ENCODE assay signal across 23 mouse cellular contexts in the genomic region with DNA sequence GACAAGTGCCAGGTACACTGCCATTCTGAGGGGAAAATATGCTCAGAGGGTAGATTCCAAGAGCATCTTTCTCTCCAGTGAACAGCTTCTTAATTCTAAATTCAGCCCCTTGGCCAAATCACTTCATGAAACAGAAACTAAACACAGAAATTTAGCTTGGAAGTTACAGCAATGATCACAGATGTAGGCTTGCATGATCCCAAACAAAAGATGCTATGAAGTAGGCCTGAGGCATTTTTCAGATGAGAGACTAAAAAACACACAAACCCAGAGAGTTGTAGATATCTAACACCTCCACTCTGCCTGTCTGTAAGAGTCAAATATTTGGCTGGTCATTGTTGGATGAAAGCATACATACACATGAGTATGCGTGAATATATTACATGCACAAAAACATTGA.
A peak's percentile ranks its signal among the peaks of the same experiment; 100 is the strongest.
DNase-seq lines count a peak whose midpoint lies in the region; ATAC-seq and TF ChIP-seq lines count a peak whose summit lies in the region.
"Had no signal": no experiment of that assay in that cellular context is flagged by ENCODE, and none has a peak within 500 bp of the region (broad histone marks: within the 10 kb centered on the region; RNA-seq: fewer than 3 reads in every experiment).

No protein-coding gene starts in this region.

- H3K9me3 ChIP-seq in forebrain, embryonic 16.5 days (ENCODE audit: control insufficient read depth, low read length), result no peaks in the 10 kb centered on the region
- H3K9me3 ChIP-seq in forebrain, embryonic 12.5 days, result no peaks in the 10 kb centered on the region
- H3K9me3 ChIP-seq in forebrain, postnatal 0 days (ENCODE audit: low read length), result no peaks in the 10 kb centered on the region
- no peaks in the 10 kb centered on the region for H3K9me3 ChIP-seq in forebrain, embryonic 10.5 days
- no peaks in the 10 kb centered on the region for H3K9me3 ChIP-seq in midbrain, embryonic 10.5 days (replicated peaks)
- H3K9me3 ChIP-seq: G1E had no signal

- H3K27me3 ChIP-seq in forebrain, embryonic 16.5 days (replicated peaks; ENCODE audit: control insufficient read depth, insufficient read depth, low read length), result no peaks in the 10 kb centered on the region
- no peaks in the 10 kb centered on the region for H3K27me3 ChIP-seq in forebrain, embryonic 12.5 days
- no peaks in the 10 kb centered on the region for H3K27me3 ChIP-seq in forebrain, postnatal 0 days (ENCODE audit: insufficient read depth, low read length)
- no peaks in the 10 kb centered on the region for H3K27me3 ChIP-seq in forebrain, embryonic 10.5 days (ENCODE audit: poor library complexity, severe bottlenecking)
- H3K27me3 ChIP-seq in heart, adult 2 months (ENCODE audit: control insufficient read depth, insufficient read depth, low read length), result no peaks in the 10 kb centered on the region
- H3K27me3 ChIP-seq in midbrain, embryonic 10.5 days (ENCODE audit: low read depth, poor library complexity, severe bottlenecking), result no peaks in the 10 kb centered on the region
- H3K27me3 ChIP-seq: CH12.LX, Patski had no signal

- H3K4me3 ChIP-seq in forebrain, embryonic 16.5 days (replicated peaks; ENCODE audit: low read length), result no peak overlapping the region
- no peak overlapping the region for H3K4me3 ChIP-seq in forebrain, embryonic 12.5 days (replicated peaks)
- H3K4me3 ChIP-seq in forebrain, postnatal 0 days (ENCODE audit: low read depth, low read length), result no peak overlapping the region
- no peak overlapping the region for H3K4me3 ChIP-seq in forebrain, embryonic 10.5 days
- no peak overlapping the region for H3K4me3 ChIP-seq in heart, adult 2 months
- H3K4me3 ChIP-seq in midbrain, embryonic 10.5 days, result no peak overlapping the region

- WGBS in forebrain, embryonic 16.5 days, result 88% methylated on average over 1 of the region's 1 CpGs
- 100% methylated on average over 1 of the region's 1 CpGs for whole genome bisulfite sequencing in forebrain, embryonic 12.5 days
- 73% methylated on average over 1 of the region's 1 CpGs for WGBS in forebrain, postnatal 0 days
- 91% methylated on average over 1 of the region's 1 CpGs for WGBS in forebrain, embryonic 10.5 days
- WGBS in heart, adult 2 months, result 93% methylated on average over 1 of the region's 1 CpGs
- WGBS in midbrain, embryonic 10.5 days, result 87% methylated on average over 1 of the region's 1 CpGs

- H3K4me2 ChIP-seq in forebrain, embryonic 16.5 days (ENCODE audit: low read length), result no peak overlapping the region
- H3K4me2 ChIP-seq in forebrain, embryonic 12.5 days, result no peak overlapping the region
- no peak overlapping the region for H3K4me2 ChIP-seq in forebrain, postnatal 0 days (ENCODE audit: low read depth)

- no peak for TF ChIP-seq EP300 in heart, adult 2 months (IDR thresholded peaks at IDR 0.05; ENCODE audit: insufficient read depth, low read depth, low read length)

- TF ChIP-seq CTCF in forebrain, postnatal 0 days (IDR thresholded peaks at IDR 0.05; ENCODE audit: low read depth), result no peak
- TF ChIP-seq CTCF in heart, adult 2 months (IDR thresholded peaks at IDR 0.05), result no peak

- no peaks in the 10 kb centered on the region for H3K79me2 ChIP-seq in heart, adult 2 months (replicated peaks; ENCODE audit: control insufficient read depth, insufficient read depth, low read length)

- H3K36me3 ChIP-seq in forebrain, embryonic 16.5 days (ENCODE audit: control insufficient read depth, insufficient read depth), result no peaks in the 10 kb centered on the region
- H3K36me3 ChIP-seq in forebrain, embryonic 12.5 days (replicated peaks), result no peaks in the 10 kb centered on the region
- H3K36me3 ChIP-seq in forebrain, postnatal 0 days (ENCODE audit: insufficient read depth), result no peaks in the 10 kb centered on the region
- no peaks in the 10 kb centered on the region for H3K36me3 ChIP-seq in forebrain, embryonic 10.5 days (replicated peaks)
- no peaks in the 10 kb centered on the region for H3K36me3 ChIP-seq in heart, adult 2 months (ENCODE audit: control insufficient read depth, insufficient read depth, low read length)
- no peaks in the 10 kb centered on the region for H3K36me3 ChIP-seq in midbrain, embryonic 10.5 days
- H3K36me3 ChIP-seq: G1E had no signal

- DNase-seq in forebrain, postnatal 0 days, result peak; percentile 54
- no peak for DNase-seq in forebrain, embryonic 10.5 days (ENCODE audit: extremely low spot score, low spot score)
- peak; percentile 25 for DNase-seq in heart, adult 11 months
- DNase-seq in heart, adult 2 months, result no peak
- peak; percentile 66 for DNase-seq in brain, embryonic 18.5 days (ENCODE audit: low read depth, low spot score)
- no peak for DNase-seq in midbrain, embryonic 10.5 days (ENCODE audit: low spot score)
- DNase-seq: adrenal gland, adult 2 months; adrenal gland, adult 8-10 months; adrenal gland, postnatal 10 days; adrenal gland, postnatal 14 days; adrenal gland, postnatal 25 days; adrenal gland, postnatal 36 days; B cell, adult 2 months; cerebellum, adult 11 months; cerebellum, adult 11-12 months; cerebellum, adult 18-20 months had no signal

- peak; percentile 54; the same call in 1 of the 2 replicates for ATAC-seq in forebrain, embryonic 16.5 days
- ATAC-seq in forebrain, embryonic 12.5 days (ENCODE audit: low FRiP score), result no peak
- ATAC-seq in forebrain, postnatal 0 days, result peak; percentile 65
- ATAC-seq: activated CD4-positive, CD25-positive, alpha-beta regulatory T cell, adult 4 months; CD4-positive, CD25-positive, alpha-beta regulatory T cell, adult 4 months; Patski had no signal

- H3K4me1 ChIP-seq in forebrain, embryonic 16.5 days (replicated peaks; ENCODE audit: control insufficient read depth, insufficient read depth, low read length), result no peaks in the 10 kb centered on the region
- no peaks in the 10 kb centered on the region for H3K4me1 ChIP-seq in forebrain, embryonic 12.5 days
- no peaks in the 10 kb centered on the region for H3K4me1 ChIP-seq in forebrain, postnatal 0 days (ENCODE audit: insufficient read depth)
- no peaks in the 10 kb centered on the region for H3K4me1 ChIP-seq in forebrain, embryonic 10.5 days
- H3K4me1 ChIP-seq in heart, adult 2 months (ENCODE audit: control insufficient read depth, insufficient read depth, low read length), result no peaks in the 10 kb centered on the region
- H3K4me1 ChIP-seq in midbrain, embryonic 10.5 days, result no peaks in the 10 kb centered on the region

- TF ChIP-seq POLR2A in heart, adult 2 months (IDR thresholded peaks at IDR 0.05; ENCODE audit: insufficient read depth, low read depth, low read length), result no peak

- intact Hi-C loops in heart, adult 2 months (cut with DNase I), result no loop called here

- H3K9ac ChIP-seq in forebrain, embryonic 16.5 days (replicated peaks; ENCODE audit: low read depth, low read length), result no peak overlapping the region
- no peak overlapping the region for H3K9ac ChIP-seq in forebrain, embryonic 12.5 days
- no peak overlapping the region for H3K9ac ChIP-seq in forebrain, postnatal 0 days
- H3K9ac ChIP-seq in heart, adult 2 months (ENCODE audit: low read depth, low read length), result no peak overlapping the region

- no peak overlapping the region for H3K27ac ChIP-seq in forebrain, embryonic 16.5 days (ENCODE audit: low read length)
- no peak overlapping the region for H3K27ac ChIP-seq in forebrain, embryonic 12.5 days
- H3K27ac ChIP-seq in forebrain, postnatal 0 days (ENCODE audit: low read depth, low read length), result no peak overlapping the region
- H3K27ac ChIP-seq in forebrain, embryonic 10.5 days, result no peak overlapping the region
- H3K27ac ChIP-seq in heart, adult 2 months, result no peak overlapping the region
- H3K27ac ChIP-seq in midbrain, embryonic 10.5 days (replicated peaks), result no peak overlapping the region

Comparison
In these comparisons a context has a peak if more than half of its experiments do, and no peak if none do; other contexts are left out.
1. DNase-seq: peak in forebrain, postnatal 0 days (single experiment), heart, adult 11 months (single experiment) and brain, embryonic 18.5 days (single experiment); none in forebrain, embryonic 10.5 days (single experiment), heart, adult 2 months (0 of 2) and midbrain, embryonic 10.5 days (single experiment).